Mouse (Mus musculus): Measurements from ENCODE around the gene Il21r.

- TF ChIP-seq CTCF (IDR thresholded peaks at IDR 0.05; ENCODE audit: insufficient read depth, low read depth, low read length) (no peak), POLR2A (IDR thresholded peaks at IDR 0.05; ENCODE audit: insufficient read depth, low read depth, low read length) (no peak)
Measured at GRCm38 (mm10) chr7:125605725-125606139, 2.5 kb downstream of the Il21r start.
